Mouse (Mus musculus): ENCODE measurements at regions not wholly inside any gene's neighbourhood (a gene's known extent, or its start where the extent isn't known, plus 50 kb on each side); places are given as distances from the start of the nearest gene placed in this dataset.

DNA sequence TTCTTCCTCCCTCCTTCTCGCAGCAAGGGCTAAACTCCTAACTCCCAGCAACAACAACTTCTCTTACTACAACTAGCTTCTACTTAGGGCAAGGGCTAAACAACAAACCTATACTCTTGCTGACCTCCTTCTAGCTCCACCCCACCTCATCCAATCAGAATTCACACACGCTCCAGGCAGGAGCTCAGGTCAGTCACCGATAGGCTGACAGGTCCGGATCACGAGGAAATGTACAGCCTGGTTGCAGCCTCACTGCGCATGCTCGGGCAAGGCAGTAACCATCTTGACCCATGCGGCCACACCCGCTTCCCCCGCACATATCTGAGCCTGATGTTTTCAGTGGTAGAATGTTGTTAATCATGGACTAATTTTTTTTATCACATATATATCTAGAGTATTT, 84.0 kb downstream of the Tfpi2 start:
- no peak for TF ChIP-seq CTCF (IDR thresholded peaks at IDR 0.05)
- TF ChIP-seq EP300 (IDR thresholded peaks at IDR 0.05) = no peak

All from lung, postnatal 0 days (tissue).